35 mouse cellular contexts compared by ENCODE assay signal in genomic region chr7:43856307-43856706, GRCm38 (mm10). TPM values are rescaled to one million over a fixed set of nuclear protein-coding genes. Genes with fewer than 3 reads are reported as not detected.
DNase-seq lines count a peak whose midpoint lies in the region; ATAC-seq and TF ChIP-seq lines count a peak whose summit lies in the region.
"Had no signal": no experiment of that assay in that cellular context is flagged by ENCODE, and none has a peak within 500 bp of the region (broad histone marks: within the 10 kb centered on the region; RNA-seq: fewer than 3 reads in every experiment).

No protein-coding gene starts in this region.

- no peak overlapping the region for H3K4me2 ChIP-seq in lung, postnatal 0 days (replicated peaks; ENCODE audit: low read depth, low read length)
- H3K4me2 ChIP-seq in stomach, embryonic 16.5 days (ENCODE audit: low read depth, low read length): no peak overlapping the region
- H3K4me2 ChIP-seq: embryonic facial prominence, embryonic 12.5 days; embryonic facial prominence, embryonic 15.5 days; forebrain, embryonic 12.5 days; heart, embryonic 12.5 days; hindbrain, embryonic 12.5 days; hindbrain, embryonic 15.5 days had no signal

- peak; percentile 51 for DNase-seq in heart, adult 11 months
- no peak for DNase-seq in heart, adult 18-20 months
- peak; percentile 5 for DNase-seq in lung, postnatal 0 days (ENCODE audit: low spot score)
- DNase-seq in lung, adult 2 months: no peak
- DNase-seq in NIH3T3 (ENCODE audit: low read depth) (peak; percentile 16), adipocyte (ENCODE audit: low spot score) (no peak)
- DNase-seq in kidney, postnatal 14 days: no peak
- DNase-seq: adrenal gland, adult 8-10 months; adrenal gland, postnatal 25 days; B cell, adult 2 months; cerebellum, adult 11-12 months; cerebellum, adult 8-10 months; cerebellum, postnatal 10 days; cerebellum, postnatal 36 days; gastrocnemius, postnatal 10 days; heart, adult 2 months; heart, postnatal 14 days; kidney, adult 2 months had no signal

- H3K9me3 ChIP-seq in lung, postnatal 0 days (ENCODE audit: low read length): no peaks in the 10 kb centered on the region
- no peaks in the 10 kb centered on the region for H3K9me3 ChIP-seq in stomach, embryonic 16.5 days (replicated peaks; ENCODE audit: control insufficient read depth, low read length)
- H3K9me3 ChIP-seq: embryonic facial prominence, embryonic 12.5 days; embryonic facial prominence, embryonic 15.5 days; hindbrain, embryonic 12.5 days; hindbrain, embryonic 15.5 days had no signal

- no peak for TF ChIP-seq POLR2A in lung, adult 2 months (IDR thresholded peaks at IDR 0.05; ENCODE audit: borderline replicate concordance, extremely low read depth, low read depth, low read length)

- 69% methylated on average over 7 of the region's 7 CpGs for WGBS in lung, postnatal 0 days
- 58% methylated on average over 7 of the region's 7 CpGs for WGBS in lung, adult 2 months
- WGBS in stomach, embryonic 16.5 days: 71% methylated on average over 7 of the region's 7 CpGs

- TF ChIP-seq CTCF in lung, postnatal 0 days (IDR thresholded peaks at IDR 0.05): no peak
- no peak for TF ChIP-seq CTCF in lung, adult 2 months (IDR thresholded peaks at IDR 0.05; ENCODE audit: insufficient read depth, low read length)

- TF ChIP-seq EP300 in lung, postnatal 0 days (IDR thresholded peaks at IDR 0.05): no peak

- ATAC-seq in lung, postnatal 0 days: no peak
- ATAC-seq in stomach, embryonic 16.5 days (ENCODE audit: insufficient read depth, low FRiP score): no peak
- ATAC-seq: forebrain, embryonic 16.5 days; intestine, postnatal 0 days had no signal

- no peak overlapping the region for H3K4me3 ChIP-seq in lung, postnatal 0 days (ENCODE audit: low read depth, low read length)
- H3K4me3 ChIP-seq in lung, adult 2 months (replicated peaks; ENCODE audit: extremely low read depth, low read depth, low read length): no peak overlapping the region
- no peak overlapping the region for H3K4me3 ChIP-seq in stomach, embryonic 16.5 days (replicated peaks; ENCODE audit: low read length)
- H3K4me3 ChIP-seq: embryonic facial prominence, embryonic 12.5 days; embryonic facial prominence, embryonic 15.5 days; forebrain, embryonic 12.5 days; heart, adult 2 months; heart, embryonic 12.5 days; hindbrain, embryonic 12.5 days; hindbrain, embryonic 15.5 days had no signal

- no peak overlapping the region for H3K9ac ChIP-seq in lung, postnatal 0 days (replicated peaks; ENCODE audit: low read depth)
- H3K9ac ChIP-seq in stomach, embryonic 16.5 days (ENCODE audit: low read length): no peak overlapping the region
- H3K9ac ChIP-seq: embryonic facial prominence, embryonic 12.5 days; embryonic facial prominence, embryonic 15.5 days; forebrain, embryonic 12.5 days; heart, embryonic 12.5 days; hindbrain, embryonic 12.5 days; hindbrain, embryonic 15.5 days had no signal

- no peaks in the 10 kb centered on the region for H3K4me1 ChIP-seq in lung, postnatal 0 days (ENCODE audit: insufficient read depth, low read depth, low read length)
- H3K4me1 ChIP-seq in lung, adult 2 months (ENCODE audit: control insufficient read depth, insufficient read depth, low read length): no peaks in the 10 kb centered on the region
- H3K4me1 ChIP-seq in stomach, embryonic 16.5 days (ENCODE audit: control insufficient read depth, insufficient read depth, low read length): peaks cover 3% of the 10 kb centered on the region; the same call in 1 of the 2 replicates
- H3K4me1 ChIP-seq: embryonic facial prominence, embryonic 12.5 days; embryonic facial prominence, embryonic 15.5 days; forebrain, embryonic 12.5 days; heart, embryonic 12.5 days; hindbrain, embryonic 12.5 days; hindbrain, embryonic 15.5 days had no signal

- no peaks in the 10 kb centered on the region for H3K36me3 ChIP-seq in lung, postnatal 0 days (ENCODE audit: insufficient read depth, low read length)
- no peaks in the 10 kb centered on the region for H3K36me3 ChIP-seq in stomach, embryonic 16.5 days (ENCODE audit: control insufficient read depth, insufficient read depth, low read length)
- H3K36me3 ChIP-seq: embryonic facial prominence, embryonic 12.5 days; embryonic facial prominence, embryonic 15.5 days; forebrain, embryonic 12.5 days; heart, embryonic 12.5 days; hindbrain, embryonic 12.5 days; hindbrain, embryonic 15.5 days had no signal

- H3K27me3 ChIP-seq in lung, postnatal 0 days (replicated peaks; ENCODE audit: insufficient read depth, low read length): no peaks in the 10 kb centered on the region
- H3K27me3 ChIP-seq in stomach, embryonic 16.5 days (ENCODE audit: control insufficient read depth, insufficient read depth, low read length): no peaks in the 10 kb centered on the region
- H3K27me3 ChIP-seq: embryonic facial prominence, embryonic 12.5 days; embryonic facial prominence, embryonic 15.5 days; forebrain, embryonic 12.5 days; heart, embryonic 12.5 days; hindbrain, embryonic 12.5 days; hindbrain, embryonic 15.5 days had no signal

- peak overlapping the region; percentile 11; the same call in 1 of the 2 replicates for H3K27ac ChIP-seq in lung, postnatal 0 days (ENCODE audit: low read length)
- peak overlapping the region; percentile 38; the same call in 1 of the 2 replicates for H3K27ac ChIP-seq in stomach, embryonic 16.5 days (ENCODE audit: low read length)
- H3K27ac ChIP-seq: embryonic facial prominence, embryonic 12.5 days; embryonic facial prominence, embryonic 15.5 days; forebrain, embryonic 12.5 days; heart, adult 2 months; hindbrain, embryonic 12.5 days; hindbrain, embryonic 15.5 days had no signal

RNA-seq across cellular contexts. Expression of gene Klk5, which starts 14.5 kb away (rescaled TPM):
- total RNA-seq in heart, adult 18-20 months (2021): not detected
- polyA plus RNA-seq in lung, postnatal 0 days (2015; fragmentation: Nextera tagmentation; extraction: Ambion mirVana): not detected in 2 replicates
- 2.7 TPM in 1 of 2 replicates, not detected in the other for polyA plus RNA-seq in lung, adult 2 months (2012; rRNA removed)
- polyA plus RNA-seq in stomach, embryonic 16.5 days (2015; fragmentation: Nextera tagmentation; extraction: Ambion mirVana): 0.10 TPM in 1 of 2 replicates, not detected in the other
- total RNA-seq: adrenal gland, adult 8-10 months; adrenal gland, postnatal 25 days; CH12.LX; gastrocnemius, adult 18-20 months; gastrocnemius, postnatal 10 days; gastrocnemius, postnatal 4 days; heart, adult 2 months; heart, postnatal 14 days; hematopoietic stem cell, adult 5-6 weeks; MEL had no signal
- polyA plus RNA-seq: brain, embryonic 14.5 days; embryonic facial prominence, embryonic 12.5 days; forebrain, embryonic 16.5 days; heart, adult 2 months; heart, embryonic 12.5 days; heart, embryonic 16.5 days; hindbrain, embryonic 15.5 days; intestine, embryonic 14.5 days; intestine, postnatal 0 days; kidney, adult 2 months had no signal

RNA-seq across cellular contexts. Expression of gene Klk4, which starts 24.7 kb away (rescaled TPM):
- not detected for total RNA-seq in heart, adult 18-20 months (2021)
- not detected in 2 replicates for polyA plus RNA-seq in lung, postnatal 0 days (2015; fragmentation: Nextera tagmentation; extraction: Ambion mirVana)
- polyA plus RNA-seq in lung, adult 2 months (2012; rRNA removed): not detected in 2 replicates
- polyA plus RNA-seq in stomach, embryonic 16.5 days (2015; fragmentation: Nextera tagmentation; extraction: Ambion mirVana): 0.18 TPM in 1 of 2 replicates, not detected in the other
- total RNA-seq: adrenal gland, adult 8-10 months; adrenal gland, postnatal 25 days; CH12.LX; gastrocnemius, adult 18-20 months; gastrocnemius, postnatal 10 days; heart, adult 2 months; heart, postnatal 14 days; hematopoietic stem cell, adult 5-6 weeks; MEL had no signal
- polyA plus RNA-seq: forebrain, embryonic 12.5 days; heart, adult 2 months; intestine, embryonic 14.5 days; intestine, postnatal 0 days; kidney, adult 2 months had no signal

RNA-seq across cellular contexts. Expression of gene Klk6, which starts 32.0 kb away (rescaled TPM):
- total RNA-seq in heart, adult 18-20 months (2021): not detected
- not detected in 2 replicates for polyA plus RNA-seq in lung, postnatal 0 days (2015; fragmentation: Nextera tagmentation; extraction: Ambion mirVana)
- 0.13 TPM in 1 of 2 replicates, not detected in the other for polyA plus RNA-seq in lung, adult 2 months (2012; rRNA removed)
- 0.30 and 0.42 TPM in 2 replicates for polyA plus RNA-seq in stomach, embryonic 16.5 days (2015; fragmentation: Nextera tagmentation; extraction: Ambion mirVana)
- total RNA-seq: adrenal gland, adult 8-10 months; adrenal gland, postnatal 25 days; CH12.LX; gastrocnemius, adult 18-20 months; gastrocnemius, postnatal 10 days; gastrocnemius, postnatal 4 days; heart, adult 2 months; heart, postnatal 14 days; hematopoietic stem cell, adult 5-6 weeks; MEL had no signal
- polyA plus RNA-seq: brain, embryonic 14.5 days; forebrain, embryonic 12.5 days; forebrain, embryonic 16.5 days; heart, adult 2 months; heart, embryonic 12.5 days; heart, embryonic 16.5 days; hindbrain, embryonic 12.5 days; hindbrain, embryonic 15.5 days; intestine, postnatal 0 days; kidney, adult 2 months had no signal

RNA-seq across cellular contexts. Expression of gene Klk7, which starts 45.2 kb away (rescaled TPM):
- total RNA-seq in heart, adult 18-20 months (2021): not detected
- polyA plus RNA-seq in lung, postnatal 0 days (2015; fragmentation: Nextera tagmentation; extraction: Ambion mirVana): not detected in 2 replicates
- polyA plus RNA-seq in lung, adult 2 months (2012; rRNA removed): 4.6 TPM in 1 of 2 replicates, not detected in the other
- polyA plus RNA-seq in stomach, embryonic 16.5 days (2015; fragmentation: Nextera tagmentation; extraction: Ambion mirVana): 0.22 and 0.66 TPM in 2 replicates
- total RNA-seq: adrenal gland, adult 8-10 months; adrenal gland, postnatal 25 days; CH12.LX; gastrocnemius, adult 18-20 months; gastrocnemius, postnatal 10 days; gastrocnemius, postnatal 4 days; heart, adult 2 months; MEL had no signal
- polyA plus RNA-seq: embryonic facial prominence, embryonic 12.5 days; forebrain, embryonic 12.5 days; forebrain, embryonic 16.5 days; heart, embryonic 16.5 days; hindbrain, embryonic 12.5 days; hindbrain, embryonic 15.5 days; intestine, postnatal 0 days; kidney, adult 2 months had no signal

RNA-seq across cellular contexts. Expression of gene Klk8, which starts 58.9 kb away (rescaled TPM):
- 10 to 100 TPM in 1 of 2 experiments, 1 to 10 TPM in 1; 8.9 to 10.2 TPM for total RNA-seq in heart, adult 18-20 months (2021)
- 41.9 and 47.1 TPM in 2 replicates for polyA plus RNA-seq in lung, postnatal 0 days (2015; fragmentation: Nextera tagmentation; extraction: Ambion mirVana)
- 14.5 and 23.8 TPM in 2 replicates for polyA plus RNA-seq in lung, adult 2 months (2012; rRNA removed)
- 31.0 and 55.1 TPM in 2 replicates for polyA plus RNA-seq in stomach, embryonic 16.5 days (2015; fragmentation: Nextera tagmentation; extraction: Ambion mirVana)
- total RNA-seq: MEL had no signal

Comparison
In these comparisons a context has a peak if more than half of its experiments do, and no peak if none do; other contexts are left out.
1. DNase-seq: peak in heart, adult 11 months (single experiment), lung, postnatal 0 days (single experiment) and NIH3T3 (single experiment); none in heart, adult 18-20 months (0 of 2), lung, adult 2 months (single experiment), kidney, postnatal 14 days (single experiment) and adipocyte (single experiment).